Mouse (Mus musculus) midbrain, embryonic 11.5 days (tissue): Measurements from ENCODE around the gene Eml3. TPM values are rescaled to one million over a fixed set of nuclear protein-coding genes. Genes with fewer than 3 reads are reported as not detected.

Experiments used
- ATAC-seq: fragments of 200-750 bp; cut with Nextera tagmentation; 2 replicates; pipeline ENCODE4 v1.8.0; 2017; ENCODE audit warnings: moderate TSS enrichment, moderate library complexity; ENCODE audit not compliant: low FRiP score
- DNase-seq: peaks from one replicate; pipeline ENCODE4 v3.0.0; 2015; ENCODE audit warnings: low spot score; ENCODE audit errors: missing footprints
- H3K27ac ChIP-seq: fragments of 300-500 bp; sonication (generic); 2 replicates; pipeline ENCODE4 v1.5.1; 2014; ENCODE audit warnings: low read depth, low read length
- H3K27me3 ChIP-seq: fragments of 300-500 bp; sonication (generic); 2 replicates; pipeline ENCODE4 v1.6.1; 2014; ENCODE audit warnings: mild to moderate bottlenecking, low read length, moderate library complexity, mixed read lengths; ENCODE audit not compliant: control insufficient read depth, insufficient read depth
- H3K36me3 ChIP-seq: fragments of 300-500 bp; sonication (generic); 2 replicates; pipeline ENCODE4 v1.6.1; 2014; ENCODE audit warnings: mild to moderate bottlenecking, low read length, moderate library complexity, mixed read lengths; ENCODE audit not compliant: control insufficient read depth, insufficient read depth
- H3K4me1 ChIP-seq: fragments of 300-500 bp; sonication (generic); 2 replicates; pipeline ENCODE4 v1.6.1; 2014; ENCODE audit warnings: low read length; ENCODE audit not compliant: control insufficient read depth, insufficient read depth
- H3K4me2 ChIP-seq: fragments of 300-500 bp; sonication (generic); 2 replicates; pipeline ENCODE4 v1.6.1; 2014; ENCODE audit warnings: mild to moderate bottlenecking, moderate library complexity
- H3K4me3 ChIP-seq: fragments of 300-500 bp; sonication (generic); 2 replicates; pipeline ENCODE4 v1.5.1; 2014; ENCODE audit warnings: low read depth, low read length
- H3K9ac ChIP-seq: fragments of 300-500 bp; sonication (generic); 2 replicates; pipeline ENCODE4 v1.6.1; 2014; ENCODE audit warnings: low read length
- H3K9me3 ChIP-seq: fragments of 300-500 bp; sonication (generic); 2 replicates; pipeline ENCODE4 v1.6.1; 2016; ENCODE audit warnings: low read length; ENCODE audit not compliant: control insufficient read depth
- WGBS: fragments of 180-500 bp; shearing (Covaris S2); extraction: QIAGEN DNeasy Blood & Tissue Kit; methylation state at CpG from one replicate; pipeline ENCODE4 v1.1.7; 2014; 5-methylcytosine and 5-hydroxymethylcytosine counted together
- polyA plus RNA-seq: library from polyadenylated mRNA; unstranded; fragments of >200 nt; fragmentation: Nextera tagmentation; extraction: Ambion mirVana; gene quantifications from 2 replicates; pipeline ENCODE4 v1.2.1, GENCODE M21; 2014

Eml3 gene
- polyA plus RNA-seq, 1 experiment from 2014 or later, result 8.2 TPM

DNA sequence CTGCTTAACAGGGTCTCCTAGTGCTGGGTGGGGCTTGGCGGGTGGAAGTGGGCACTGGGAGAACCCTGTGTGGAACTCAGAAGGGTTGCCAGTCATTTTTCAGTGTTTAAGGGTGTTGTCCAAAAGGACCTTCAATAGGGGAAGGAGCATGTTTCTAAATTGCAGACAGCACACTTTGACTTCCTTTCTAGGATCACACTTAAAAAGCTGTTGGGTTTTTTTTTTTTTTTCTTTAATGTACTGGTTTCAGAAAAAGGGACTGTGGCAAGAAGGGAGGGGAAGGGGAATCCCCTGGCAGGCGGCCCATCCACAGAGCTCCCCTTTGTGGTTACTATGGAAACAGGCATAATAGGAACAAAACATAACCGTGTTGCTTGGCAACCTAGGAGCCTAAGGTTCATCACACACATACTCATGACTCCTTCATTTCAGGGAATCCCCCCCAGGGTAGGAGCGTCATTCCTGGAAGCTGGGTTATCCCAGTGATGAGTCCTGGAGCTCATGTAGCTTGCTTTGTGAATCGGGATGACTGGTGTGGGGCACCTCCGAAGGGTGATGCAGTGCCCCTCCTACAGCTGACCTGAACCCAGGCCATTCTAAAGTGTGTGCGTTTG lies 55.0 kb downstream of the Eml3 start:
- peak; percentile 88 for ATAC-seq
- peaks cover 15% of the 10 kb centered on the region for H3K27me3 ChIP-seq
- 5% methylated on average over 7 of the region's 7 CpGs for WGBS
- no peak overlapping the region for H3K4me3 ChIP-seq
- H3K36me3 ChIP-seq, result peaks cover 2% of the 10 kb centered on the region; the same call in 1 of the 2 replicates
- H3K4me1 ChIP-seq, result peaks cover 22% of the 10 kb centered on the region
- DNase-seq, result peak; percentile 95
- peak overlapping the region; percentile 1; the same call in 1 of the 2 replicates for H3K27ac ChIP-seq
- H3K4me2 ChIP-seq, result peak overlapping the region; percentile 22; the same call in 1 of the 2 replicates
- H3K9ac ChIP-seq, result no peak overlapping the region
- no peaks in the 10 kb centered on the region for H3K9me3 ChIP-seq

DNA sequence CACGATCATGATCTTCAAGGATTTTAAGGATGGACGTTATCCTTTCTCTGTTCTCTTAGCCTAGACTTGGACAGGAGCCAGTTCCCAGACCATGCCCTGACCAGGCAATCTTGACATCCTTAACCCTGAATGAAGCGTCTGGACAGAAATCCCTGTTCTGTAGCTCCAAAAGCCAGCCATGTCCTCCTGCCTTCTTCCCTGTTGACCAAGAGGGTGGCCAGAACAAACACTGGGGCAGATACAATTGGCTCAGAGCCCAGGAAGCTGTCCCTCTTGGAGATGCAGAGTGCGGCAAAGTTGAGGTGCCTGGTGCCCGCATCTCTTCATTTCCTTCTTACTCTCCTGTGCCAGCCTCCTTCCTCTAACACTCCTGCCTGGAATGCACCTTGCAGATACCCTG lies 56.5 kb downstream of the Eml3 start:
- Histone ChIP-seq H3K4me2 (no peak overlapping the region), H3K4me1 (peaks cover 29% of the 10 kb centered on the region), H3K9me3 (no peaks in the 10 kb centered on the region), H3K9ac (no peak overlapping the region), H3K27me3 (peaks cover 20% of the 10 kb centered on the region), H3K36me3 (no peaks in the 10 kb centered on the region), H3K27ac (no peak overlapping the region), H3K4me3 (no peak overlapping the region)
- DNase-seq, result peak; percentile 80
- 78% methylated on average over 5 of the region's 5 CpGs for WGBS
- ATAC-seq, result no peak

DNA sequence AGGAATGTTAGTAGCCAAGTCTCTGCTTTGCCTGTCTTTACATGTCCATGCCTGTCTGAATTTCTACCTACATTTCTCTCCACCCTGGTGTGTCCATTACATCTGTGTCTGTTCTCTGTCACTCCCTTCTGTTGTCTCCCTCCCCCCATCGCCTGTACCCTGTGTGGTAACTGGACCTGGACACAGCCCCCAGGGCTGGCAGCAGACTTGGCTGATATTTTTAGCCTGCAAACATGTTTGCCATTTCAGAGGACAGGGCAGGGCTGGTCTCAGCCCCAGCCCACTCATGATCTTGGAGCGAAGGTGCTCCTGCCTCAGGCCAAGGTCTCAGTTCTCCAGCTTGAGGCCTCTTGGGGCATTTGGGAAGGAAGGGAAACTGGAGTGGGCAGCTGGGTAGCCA lies 58.5 kb downstream of the Eml3 start:
- Histone ChIP-seq H3K4me3 (no peak overlapping the region), H3K27ac (no peak overlapping the region), H3K4me2 (no peak overlapping the region), H3K9ac (no peak overlapping the region), H3K9me3 (no peaks in the 10 kb centered on the region), H3K36me3 (no peaks in the 10 kb centered on the region), H3K4me1 (peaks cover 29% of the 10 kb centered on the region), H3K27me3 (peaks cover 20% of the 10 kb centered on the region)
- DNase-seq (peak; percentile 79), ATAC-seq (no peak)
- WGBS, result 41% methylated on average over 2 of the region's 2 CpGs

DNA sequence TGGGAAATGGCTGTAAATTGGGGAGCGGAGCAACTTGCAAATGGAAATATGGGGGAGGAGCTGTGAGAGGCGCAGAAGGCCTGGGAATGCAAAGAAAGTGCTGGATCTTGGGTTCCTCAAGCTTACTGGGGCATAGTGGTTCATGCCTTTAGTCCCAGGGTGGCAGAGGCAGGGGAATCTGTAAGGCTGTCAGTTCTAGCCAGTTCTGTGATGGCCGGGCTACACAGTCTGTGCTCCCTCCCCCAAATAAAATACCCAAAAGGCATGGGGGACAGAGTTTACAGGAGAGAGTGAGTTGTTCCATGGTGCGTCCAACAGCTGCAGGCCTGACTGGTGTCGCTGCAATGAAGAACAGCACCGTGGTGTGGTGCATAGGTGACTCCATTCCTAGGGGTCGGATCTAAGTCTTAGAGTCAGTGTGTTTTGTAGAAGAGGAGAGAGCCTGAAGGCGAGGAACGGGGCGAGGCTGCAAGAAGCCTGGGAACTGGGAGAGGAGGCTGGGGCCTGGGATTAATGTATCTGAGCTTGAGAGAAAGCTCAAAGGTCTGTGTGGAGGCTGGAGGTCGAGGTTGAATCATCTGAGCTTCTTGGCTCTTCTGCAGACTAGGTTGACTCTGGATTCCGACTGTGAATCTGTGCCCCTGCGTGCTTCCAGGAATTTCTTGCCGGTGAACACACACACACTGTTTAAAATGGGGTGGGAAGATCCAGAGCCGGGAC lies 59.2 kb downstream of the Eml3 start:
- Histone ChIP-seq H3K9me3 (no peaks in the 10 kb centered on the region), H3K4me3 (peak overlapping the region; percentile 46), H3K4me1 (peaks cover 29% of the 10 kb centered on the region), H3K27me3 (peaks cover 20% of the 10 kb centered on the region), H3K27ac (no peak overlapping the region), H3K4me2 (peak overlapping the region; percentile 83), H3K36me3 (no peaks in the 10 kb centered on the region), H3K9ac (no peak overlapping the region)
- ATAC-seq (no peak), DNase-seq (peak; percentile 85)
- WGBS, result 12% methylated on average over 15 of the region's 15 CpGs

DNA sequence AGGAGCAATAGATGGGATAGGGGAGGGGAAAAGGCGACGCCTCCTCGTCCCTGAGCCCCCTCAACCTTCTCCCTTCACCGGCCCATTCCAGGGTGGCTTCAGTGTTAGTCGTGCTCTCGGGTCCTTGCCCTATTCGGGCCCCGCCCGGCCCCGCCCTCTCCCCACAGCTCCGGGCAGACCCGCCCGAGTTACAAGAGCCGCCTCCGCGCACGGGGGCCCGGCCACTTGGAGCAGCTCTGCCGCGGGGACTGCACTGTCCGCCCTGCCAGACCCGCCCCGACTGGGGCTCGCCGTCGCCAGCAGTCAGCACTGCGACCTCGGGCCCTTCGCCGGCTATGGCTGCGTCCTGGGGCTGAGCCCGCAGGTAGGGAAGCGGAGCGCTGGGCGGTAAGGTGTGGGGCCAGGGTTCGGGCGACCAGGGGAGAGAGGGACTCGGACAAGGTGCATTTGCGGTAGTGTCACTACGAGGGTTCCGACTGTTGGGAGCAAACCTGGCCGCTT lies 59.8 kb downstream of the Eml3 start, which contains the start of gene Ahnak:
Ahnak (plus strand) TSS at position 219 of the 501 bp plus-strand sequence.
- H3K9ac ChIP-seq, result peak within 1 kb of the TSS; percentile 61
- ATAC-seq, result peak; percentile 41
- under 1% methylated on average over 41 of the region's 42 CpGs for WGBS
- peaks cover 20% of the 10 kb centered on the region for H3K27me3 ChIP-seq
- H3K9me3 ChIP-seq, result no peaks in the 10 kb centered on the region
- H3K4me1 ChIP-seq, result peaks cover 23% of the 10 kb centered on the region
- H3K36me3 ChIP-seq, result no peaks in the 10 kb centered on the region
- H3K4me3 ChIP-seq, result peak within 1 kb of the TSS; percentile 46
- DNase-seq, result no peak
- H3K4me2 ChIP-seq, result peak within 1 kb of the TSS; percentile 83
- no peak within 1 kb of the TSS for H3K27ac ChIP-seq

DNA sequence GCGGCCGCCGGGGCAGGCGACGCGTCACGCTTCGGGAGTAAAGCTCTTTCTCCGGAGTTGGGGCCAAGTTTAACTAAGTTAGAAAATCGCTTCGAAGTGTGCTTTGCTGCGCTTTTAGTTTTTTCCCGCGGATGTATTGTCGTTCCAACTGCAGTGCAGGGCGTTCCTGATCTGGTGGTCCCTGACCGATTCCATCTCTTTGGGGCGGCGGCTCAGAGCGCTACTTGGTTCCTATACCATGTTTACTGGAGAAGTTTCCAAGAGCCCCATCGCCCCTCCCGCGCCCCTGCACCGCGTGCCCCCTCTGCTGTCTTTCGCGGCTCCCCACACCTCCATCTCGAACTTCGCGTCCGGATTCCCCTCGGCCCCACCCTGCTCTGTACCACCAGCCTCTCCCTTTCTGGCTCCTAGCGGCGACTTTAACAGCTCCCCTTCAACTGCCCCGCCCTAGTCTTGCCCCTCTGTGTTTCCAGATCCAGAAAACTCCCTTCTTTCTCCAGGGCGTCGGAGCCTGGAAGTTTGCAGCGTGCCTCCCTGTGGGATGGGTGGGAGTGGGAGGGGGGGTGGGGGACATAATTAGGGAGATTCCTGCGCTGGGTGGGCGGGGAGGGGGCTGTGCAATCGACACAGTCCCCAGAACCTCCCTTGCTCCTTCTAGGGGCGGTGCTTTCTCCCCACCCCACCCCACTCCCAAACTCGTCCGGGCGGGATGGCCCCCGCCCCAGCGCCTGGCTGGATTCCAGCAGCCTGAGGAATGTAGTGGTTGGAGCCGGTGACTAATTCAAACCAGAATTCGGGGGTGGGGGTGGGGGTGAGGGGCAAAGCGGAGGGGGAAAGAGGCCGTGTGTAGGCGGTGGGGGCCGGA lies 60.4 kb downstream of the Eml3 start:
- DNase-seq, result peak; percentile 96
- no peaks in the 10 kb centered on the region for H3K36me3 ChIP-seq
- peak; percentile 63 for ATAC-seq
- H3K27me3 ChIP-seq, result peaks cover 20% of the 10 kb centered on the region
- H3K9me3 ChIP-seq, result no peaks in the 10 kb centered on the region
- H3K27ac ChIP-seq, result no peak overlapping the region
- WGBS, result under 1% methylated on average over 53 of the region's 53 CpGs
- H3K4me1 ChIP-seq, result peaks cover 16% of the 10 kb centered on the region
- peak overlapping the region; percentile 61 for H3K9ac ChIP-seq
- H3K4me3 ChIP-seq, result peak overlapping the region; percentile 46
- H3K4me2 ChIP-seq, result peak overlapping the region; percentile 83

DNA sequence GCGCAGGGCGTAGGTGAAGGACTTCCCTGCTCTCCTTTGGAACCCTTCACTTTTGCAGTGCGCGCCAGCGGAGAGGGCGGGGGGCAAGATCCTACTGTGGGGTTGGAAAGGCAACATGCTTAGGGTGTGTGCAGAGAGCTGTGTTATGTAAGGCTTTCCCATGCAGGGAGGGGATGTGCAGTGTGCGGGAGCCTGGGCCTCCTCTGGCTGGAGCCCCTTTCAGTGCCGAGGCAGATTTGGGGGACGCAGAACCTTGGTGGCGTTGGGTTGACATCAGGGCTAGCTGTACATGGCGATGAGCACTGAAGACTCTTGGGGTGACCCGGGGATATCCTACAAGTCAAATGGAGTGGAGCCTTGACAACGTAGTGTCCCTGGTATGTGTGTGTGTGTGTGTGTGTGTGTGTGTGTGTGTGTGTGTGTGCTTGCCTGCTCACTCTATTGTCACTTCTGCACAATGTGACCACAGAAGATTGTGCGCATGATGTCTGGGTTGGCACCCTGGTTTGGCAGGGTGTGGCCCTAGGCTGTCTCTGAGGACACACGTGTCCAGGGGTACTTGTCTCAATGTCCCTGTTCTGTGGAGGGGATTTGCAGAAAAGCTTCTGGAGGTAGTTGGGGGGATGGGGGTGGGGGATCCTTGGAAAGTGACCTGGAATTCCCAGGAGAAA lies 61.2 kb downstream of the Eml3 start:
- peaks cover 20% of the 10 kb centered on the region for H3K27me3 ChIP-seq

More for the DNA sequence above, 61.2 kb downstream of the Eml3 start:
- no peaks in the 10 kb centered on the region for H3K9me3 ChIP-seq
- H3K36me3 ChIP-seq, result no peaks in the 10 kb centered on the region
- peak overlapping the region; percentile 61 for H3K9ac ChIP-seq
- H3K4me1 ChIP-seq, result peaks cover 14% of the 10 kb centered on the region
- WGBS, result 20% methylated on average over 15 of the region's 15 CpGs
- ATAC-seq (peak; percentile 61), DNase-seq (peak; percentile 87)
- H3K4me2 ChIP-seq, result peak overlapping the region; percentile 83
- no peak overlapping the region for H3K27ac ChIP-seq
- peak overlapping the region; percentile 46 for H3K4me3 ChIP-seq
